Mouse (Mus musculus) heart, embryonic 15.5 days (tissue): Measurements from ENCODE around the gene Phf2. TPM values are rescaled to one million over a fixed set of nuclear protein-coding genes. Genes with fewer than 3 reads are reported as not detected.
A peak's percentile ranks its signal among the peaks of the same experiment; 100 is the strongest.

Experiments used
- ATAC-seq: fragments of 200-750 bp; cut with Nextera tagmentation; replicated peaks from 2 replicates; pipeline ENCODE4 v1.8.0; 2017; ENCODE audit warnings: low read depth, moderate TSS enrichment; ENCODE audit not compliant: insufficient number of reproducible peaks, insufficient read depth, low FRiP score
- H3K27ac ChIP-seq: fragments of 300-500 bp; sonication (generic); 2 replicates; pipeline ENCODE4 v1.5.1; 2015; ENCODE audit warnings: mild to moderate bottlenecking, inconsistent platforms
- H3K27me3 ChIP-seq: fragments of 300-500 bp; sonication (generic); 2 replicates; pipeline ENCODE4 v1.6.1; 2015; ENCODE audit warnings: inconsistent platforms
- H3K36me3 ChIP-seq: fragments of 300-500 bp; sonication (generic); 2 replicates; pipeline ENCODE4 v1.6.1; 2015; ENCODE audit warnings: mild to moderate bottlenecking, inconsistent platforms
- H3K4me1 ChIP-seq: fragments of 300-500 bp; sonication (generic); replicated peaks from 2 replicates; pipeline ENCODE4 v1.6.1; 2015; ENCODE audit warnings: inconsistent platforms
- H3K4me2 ChIP-seq: fragments of 300-500 bp; sonication (generic); 2 replicates; pipeline ENCODE4 v1.6.1; 2015; ENCODE audit warnings: inconsistent platforms, mild to moderate bottlenecking, moderate library complexity
- H3K4me3 ChIP-seq: fragments of 300-500 bp; sonication (generic); 2 replicates; pipeline ENCODE4 v1.5.1; 2015; ENCODE audit warnings: mild to moderate bottlenecking, inconsistent platforms
- H3K9ac ChIP-seq: fragments of 300-500 bp; sonication (generic); 2 replicates; pipeline ENCODE4 v1.6.1; 2015; ENCODE audit warnings: mild to moderate bottlenecking, inconsistent platforms
- H3K9me3 ChIP-seq: fragments of 300-500 bp; sonication (generic); replicated peaks from 2 replicates; pipeline ENCODE4 v1.6.1; 2016; ENCODE audit warnings: inconsistent platforms
- WGBS: fragments of 180-500 bp; shearing (Covaris S2); methylation state at CpG from one replicate; pipeline ENCODE4 v1.1.7; 2015; ENCODE audit warnings: mixed read lengths; 5-methylcytosine and 5-hydroxymethylcytosine counted together
- polyA plus RNA-seq: library from polyadenylated mRNA; unstranded; fragments of >200 nt; fragmentation: Nextera tagmentation; extraction: Ambion mirVana; gene quantifications from 2 replicates; pipeline ENCODE4 v1.2.1, GENCODE M21; 2015

Gene Phf2
- polyA plus RNA-seq, 1 experiment from 2014 or later: 3.4 TPM

DNA sequence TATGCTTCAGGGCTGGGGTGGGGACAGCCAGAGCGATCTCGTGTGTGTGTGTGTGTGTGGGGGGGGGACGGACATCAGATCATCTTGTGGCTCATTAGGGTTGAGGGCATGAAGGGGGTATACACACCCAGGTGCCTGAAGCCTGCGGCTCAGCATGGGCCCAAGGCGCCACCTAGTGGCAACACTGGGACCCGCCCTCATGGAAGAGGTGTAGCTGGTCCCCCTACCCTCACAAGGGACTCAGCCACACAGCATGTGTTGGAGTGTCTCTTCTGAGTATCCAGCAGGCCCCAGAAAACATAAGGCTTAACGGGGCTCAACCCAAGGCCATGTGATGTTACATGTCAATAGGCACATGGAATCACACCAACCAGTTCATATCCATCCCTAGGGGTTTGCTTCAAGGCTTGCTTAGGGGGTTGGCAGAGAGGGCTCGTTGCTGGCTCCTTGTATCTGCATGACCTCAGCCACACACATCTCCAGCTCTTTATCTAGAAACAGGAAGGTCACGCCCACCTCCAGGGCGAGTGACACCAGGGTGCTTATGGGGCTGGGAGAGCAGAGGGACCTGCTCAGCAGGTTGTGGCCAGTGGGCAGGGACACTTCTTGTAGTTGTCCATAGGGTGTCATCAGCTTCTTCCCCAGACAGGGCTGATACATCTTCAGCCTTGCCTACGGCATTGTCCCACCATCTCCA, 69.9 kb downstream of the Phf2 start:
- H3K9me3 ChIP-seq: no peaks in the 10 kb centered on the region
- H3K36me3 ChIP-seq: peaks cover 23% of the 10 kb centered on the region
- ATAC-seq: peak; percentile 61
- no peak overlapping the region for H3K9ac ChIP-seq
- H3K4me2 ChIP-seq: no peak overlapping the region
- H3K27me3 ChIP-seq: no peaks in the 10 kb centered on the region
- no peak overlapping the region for H3K27ac ChIP-seq
- no peak overlapping the region for H3K4me3 ChIP-seq
- WGBS: 21% methylated on average over 11 of the region's 11 CpGs
- peaks cover 6% of the 10 kb centered on the region; the same call in 1 of the 2 replicates for H3K4me1 ChIP-seq

DNA sequence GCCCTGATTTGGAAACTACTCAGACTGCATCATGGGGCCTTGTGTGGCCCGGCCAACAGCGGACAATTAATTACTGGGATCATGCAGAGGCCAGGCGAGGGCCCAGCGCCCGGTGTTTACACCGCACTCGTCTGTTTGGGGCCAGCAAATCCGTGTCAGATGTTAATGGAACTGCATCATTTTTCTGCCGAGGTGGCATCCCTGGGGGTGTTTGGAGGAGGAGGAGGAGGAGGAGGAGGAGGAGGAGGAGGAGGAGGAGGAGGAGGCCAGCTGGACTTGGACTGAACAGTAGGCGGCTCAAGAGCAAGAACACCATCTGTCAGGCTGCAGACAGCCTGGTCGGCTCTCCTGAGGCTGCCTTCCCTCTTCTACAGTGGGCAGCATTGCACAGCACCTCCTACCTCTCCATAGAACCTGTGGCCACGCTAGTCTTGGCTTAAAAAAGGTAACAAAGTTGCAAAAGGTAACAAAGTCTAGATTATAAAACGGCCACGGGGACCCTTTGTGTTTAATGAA, 72.6 kb downstream of the Phf2 start:
- Histone ChIP-seq H3K4me2 (no peak overlapping the region), H3K4me1 (peaks cover 6% of the 10 kb centered on the region; the same call in 1 of the 2 replicates), H3K36me3 (peaks cover 8% of the 10 kb centered on the region), H3K27ac (no peak overlapping the region), H3K4me3 (no peak overlapping the region), H3K9ac (no peak overlapping the region), H3K9me3 (no peaks in the 10 kb centered on the region), H3K27me3 (no peaks in the 10 kb centered on the region; the same call in 1 of the 2 replicates)
- 66% methylated on average over 14 of the region's 14 CpGs for WGBS
- no peak for ATAC-seq

DNA sequence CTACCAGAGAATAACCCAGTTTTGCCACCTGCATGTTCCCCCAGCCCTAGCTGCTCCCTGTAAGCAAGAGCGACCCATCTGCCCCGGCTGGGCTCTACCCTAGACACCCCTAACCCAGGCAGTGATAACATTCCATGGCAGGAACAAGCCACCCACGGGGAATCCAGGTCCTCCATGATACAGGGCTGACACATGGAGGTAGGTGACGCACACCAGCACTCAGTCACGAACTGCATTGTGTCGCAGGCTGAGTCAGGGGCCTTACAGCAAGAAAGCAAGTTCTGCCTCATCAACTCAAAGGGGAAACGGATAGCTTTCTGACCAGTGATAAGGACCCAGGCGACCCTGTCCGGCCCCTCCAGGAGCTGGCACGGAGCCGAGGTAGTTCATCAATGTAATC, 74.0 kb downstream of the Phf2 start:
- WGBS: 34% methylated on average over 11 of the region's 11 CpGs
- Histone ChIP-seq H3K27ac (no peak overlapping the region), H3K4me1 (peaks cover 6% of the 10 kb centered on the region; the same call in 1 of the 2 replicates), H3K4me3 (no peak overlapping the region), H3K27me3 (no peaks in the 10 kb centered on the region; the same call in 1 of the 2 replicates), H3K36me3 (no peaks in the 10 kb centered on the region), H3K9ac (no peak overlapping the region), H3K4me2 (no peak overlapping the region), H3K9me3 (no peaks in the 10 kb centered on the region)
- 0 out of 2 replicates have a peak, but pooled peaks have one; percentile 29 for ATAC-seq

DNA sequence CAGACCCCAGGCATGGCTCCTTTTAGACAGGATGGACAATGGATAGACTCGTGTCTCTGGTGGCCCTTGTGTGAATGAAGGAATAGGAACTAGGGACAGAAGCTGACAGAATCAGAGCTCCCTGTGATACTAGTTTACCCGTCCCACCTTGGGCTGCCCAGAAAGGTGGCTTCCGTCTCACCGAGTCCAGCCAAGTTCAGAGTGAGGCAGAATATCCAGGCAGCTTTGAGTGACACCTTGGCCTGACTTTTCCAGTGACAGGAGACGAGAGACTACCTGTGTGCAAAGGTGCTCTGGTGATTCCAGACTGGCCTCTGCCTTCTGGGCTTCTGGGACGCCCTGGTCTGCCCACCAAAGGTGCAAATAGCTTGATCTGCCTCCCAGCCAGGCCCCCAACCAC, 75.2 kb downstream of the Phf2 start:
- ATAC-seq: no peak
- H3K27ac ChIP-seq: no peak overlapping the region
- H3K4me2 ChIP-seq: no peak overlapping the region
- no peaks in the 10 kb centered on the region for H3K36me3 ChIP-seq
- no peak overlapping the region for H3K9ac ChIP-seq
- 85% methylated on average over 6 of the region's 6 CpGs for WGBS
- H3K4me3 ChIP-seq: no peak overlapping the region
- H3K27me3 ChIP-seq: no peaks in the 10 kb centered on the region; the same call in 1 of the 2 replicates
- peaks cover 6% of the 10 kb centered on the region; the same call in 1 of the 2 replicates for H3K4me1 ChIP-seq
- no peaks in the 10 kb centered on the region for H3K9me3 ChIP-seq

DNA sequence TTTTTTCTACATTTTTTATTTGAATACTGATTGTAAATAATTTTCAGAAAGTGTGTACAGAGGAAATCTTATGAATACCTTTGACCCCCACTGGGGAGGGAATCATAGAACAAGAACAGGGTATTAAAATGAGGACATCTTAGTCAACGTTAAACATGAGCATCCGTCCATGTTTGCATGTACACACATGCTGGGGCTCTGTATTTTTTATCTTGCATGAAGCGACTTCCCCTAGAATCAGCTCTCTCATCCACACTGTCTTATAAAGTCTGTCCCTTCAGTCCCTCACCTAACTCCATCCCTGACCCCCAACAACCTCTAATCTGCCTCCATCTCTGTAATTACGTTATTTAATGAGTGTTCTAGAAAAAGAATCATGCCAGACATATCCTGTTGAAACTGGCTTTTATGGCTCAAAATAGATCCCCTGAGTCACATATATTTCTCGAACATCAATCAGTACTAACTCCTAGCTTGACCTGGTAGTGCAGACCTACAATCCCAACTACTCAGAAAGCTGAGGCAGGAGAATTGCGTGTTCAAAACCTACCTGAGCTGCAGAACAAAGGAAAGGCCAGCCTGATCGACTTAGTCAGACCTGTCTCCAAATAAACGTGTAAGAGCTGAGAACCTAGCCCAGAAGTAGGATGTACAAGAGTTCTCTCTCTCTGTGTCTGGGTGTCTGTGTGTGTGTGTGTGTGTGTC, 86.2 kb downstream of the Phf2 start:
- 75% methylated on average over 8 of the region's 8 CpGs for WGBS

DNA sequence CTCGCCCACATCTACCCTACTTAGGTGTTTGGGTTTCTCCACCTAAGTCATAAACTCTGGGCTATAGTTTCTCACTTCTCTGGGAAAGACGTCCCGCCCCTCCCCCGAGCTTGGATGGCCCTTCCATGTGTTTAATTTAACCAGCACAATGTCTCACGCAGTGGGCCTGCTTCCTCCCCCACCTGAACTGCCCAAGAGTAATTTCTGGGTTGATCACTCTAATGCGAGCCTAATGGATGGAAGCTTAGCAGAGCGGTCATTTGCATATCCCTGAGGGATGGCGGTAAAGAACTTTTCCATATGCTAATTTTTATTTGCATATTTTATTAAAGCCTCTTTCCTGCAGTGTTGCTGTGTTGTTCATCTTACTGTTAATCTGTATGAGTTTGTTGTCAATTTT, 86.8 kb downstream of the Phf2 start:
- peaks cover 7% of the 10 kb centered on the region for H3K4me1 ChIP-seq
- H3K4me2 ChIP-seq: no peak overlapping the region
- peaks cover 7% of the 10 kb centered on the region; the same call in 1 of the 2 replicates for H3K27me3 ChIP-seq
- H3K27ac ChIP-seq: no peak overlapping the region
- H3K9me3 ChIP-seq: no peaks in the 10 kb centered on the region
- no peak overlapping the region for H3K4me3 ChIP-seq
- no peak overlapping the region for H3K9ac ChIP-seq
- no peaks in the 10 kb centered on the region for H3K36me3 ChIP-seq
- ATAC-seq: no peak
- 63% methylated on average over 8 of the region's 8 CpGs for WGBS

More for the DNA sequence above, 86.2 kb downstream of the Phf2 start:
- Histone ChIP-seq H3K9ac (no peak overlapping the region), H3K27ac (no peak overlapping the region), H3K4me1 (peaks cover 7% of the 10 kb centered on the region), H3K27me3 (peaks cover 7% of the 10 kb centered on the region; the same call in 1 of the 2 replicates), H3K36me3 (no peaks in the 10 kb centered on the region), H3K4me2 (no peak overlapping the region), H3K4me3 (no peak overlapping the region), H3K9me3 (no peaks in the 10 kb centered on the region)
- no peak for ATAC-seq

DNA sequence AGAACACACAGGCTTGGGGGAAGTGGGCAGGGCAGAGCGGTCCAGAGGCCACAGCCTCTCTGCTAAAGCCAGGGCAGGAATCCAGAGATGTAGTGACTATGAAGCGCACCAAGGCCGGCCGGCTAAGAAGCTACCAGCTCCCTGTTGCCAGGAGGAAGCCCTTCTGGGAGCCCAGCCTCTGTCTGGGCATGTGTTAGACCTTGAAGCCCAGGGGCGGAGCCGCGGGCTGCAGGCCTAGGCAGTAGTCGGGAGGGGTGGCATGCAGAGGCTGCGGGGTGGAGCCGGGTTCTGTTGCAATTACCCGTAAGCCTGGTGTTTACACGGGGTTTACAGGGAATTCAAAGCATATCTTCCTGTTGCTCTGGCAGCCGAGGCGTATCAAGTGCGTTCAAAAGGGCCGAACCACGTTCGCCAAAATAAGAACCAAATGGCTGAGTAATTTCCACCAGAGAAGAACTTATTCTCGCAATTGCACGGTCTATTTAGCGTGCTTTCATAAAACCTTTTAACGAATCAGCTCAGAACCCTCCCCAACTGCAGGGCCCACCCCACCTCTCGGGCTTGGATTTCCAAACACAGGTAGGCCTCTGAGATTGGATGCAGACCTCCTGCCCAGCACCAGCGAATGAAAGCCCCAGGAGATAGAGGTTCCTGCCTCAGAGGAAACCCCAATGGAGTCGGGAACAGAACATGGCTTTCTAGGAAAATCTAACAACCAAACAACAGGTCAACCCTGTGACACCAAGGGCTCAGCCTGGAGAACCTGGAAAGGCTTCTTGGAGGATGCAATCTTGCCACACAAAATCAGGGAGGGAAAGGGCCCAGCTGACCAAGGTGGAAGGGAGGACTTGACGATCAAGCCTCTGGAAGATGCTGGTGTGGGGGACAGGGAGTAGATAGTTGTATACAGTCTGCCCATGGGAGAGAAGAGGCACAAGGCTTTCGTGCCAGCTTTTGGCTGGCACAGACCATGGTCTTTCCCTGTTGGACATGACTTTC, 87.9 kb downstream of the Phf2 start:
- Histone ChIP-seq H3K36me3 (no peaks in the 10 kb centered on the region), H3K27me3 (peaks cover 7% of the 10 kb centered on the region; the same call in 1 of the 2 replicates), H3K9ac (no peak overlapping the region), H3K9me3 (no peaks in the 10 kb centered on the region), H3K27ac (no peak overlapping the region), H3K4me1 (peaks cover 7% of the 10 kb centered on the region), H3K4me3 (no peak overlapping the region), H3K4me2 (peak overlapping the region; percentile 21; the same call in 1 of the 2 replicates)
- ATAC-seq: no peak
- WGBS: 48% methylated on average over 27 of the region's 27 CpGs

DNA sequence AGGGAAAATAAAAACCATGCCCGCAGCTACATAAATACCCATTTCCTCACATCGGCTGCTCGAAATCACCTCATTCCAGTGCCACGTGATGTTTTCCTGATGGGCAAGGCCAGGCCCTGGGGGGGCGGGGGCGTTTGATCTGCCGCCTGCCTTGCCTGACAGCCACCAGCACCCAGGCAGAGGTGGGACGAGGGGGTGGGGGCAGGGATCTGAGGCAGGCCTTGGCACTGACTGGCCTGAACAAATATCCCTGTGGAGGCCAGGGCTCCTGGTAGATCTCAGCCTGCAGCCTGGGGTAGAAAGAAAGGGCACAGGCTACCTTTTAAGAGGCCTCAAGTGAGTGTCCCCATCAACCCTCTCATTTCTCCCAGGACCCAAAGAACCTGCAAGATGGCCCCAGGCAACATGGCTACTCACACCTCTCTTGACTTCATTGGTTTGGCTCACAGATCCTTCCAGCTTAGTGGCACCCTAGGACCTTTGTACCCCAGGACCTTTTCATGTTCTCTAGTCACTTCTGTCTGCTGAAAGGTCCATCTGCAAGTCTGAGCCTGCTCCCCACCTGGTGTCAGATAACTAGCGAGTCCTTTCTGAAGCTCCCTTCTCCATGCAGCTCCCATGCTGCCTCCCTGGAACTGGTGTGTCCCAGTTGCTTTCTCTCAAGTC, 90.4 kb downstream of the Phf2 start:
- 51% methylated on average over 9 of the region's 9 CpGs for WGBS
- H3K36me3 ChIP-seq: no peaks in the 10 kb centered on the region
- H3K9me3 ChIP-seq: no peaks in the 10 kb centered on the region
- H3K4me3 ChIP-seq: no peak overlapping the region
- H3K9ac ChIP-seq: no peak overlapping the region
- peak overlapping the region; percentile 41; the same call in 1 of the 2 replicates for H3K27ac ChIP-seq
- H3K4me2 ChIP-seq: no peak overlapping the region
- ATAC-seq: no peak
- peaks cover 7% of the 10 kb centered on the region; the same call in 1 of the 2 replicates for H3K27me3 ChIP-seq
- H3K4me1 ChIP-seq: peaks cover 7% of the 10 kb centered on the region

DNA sequence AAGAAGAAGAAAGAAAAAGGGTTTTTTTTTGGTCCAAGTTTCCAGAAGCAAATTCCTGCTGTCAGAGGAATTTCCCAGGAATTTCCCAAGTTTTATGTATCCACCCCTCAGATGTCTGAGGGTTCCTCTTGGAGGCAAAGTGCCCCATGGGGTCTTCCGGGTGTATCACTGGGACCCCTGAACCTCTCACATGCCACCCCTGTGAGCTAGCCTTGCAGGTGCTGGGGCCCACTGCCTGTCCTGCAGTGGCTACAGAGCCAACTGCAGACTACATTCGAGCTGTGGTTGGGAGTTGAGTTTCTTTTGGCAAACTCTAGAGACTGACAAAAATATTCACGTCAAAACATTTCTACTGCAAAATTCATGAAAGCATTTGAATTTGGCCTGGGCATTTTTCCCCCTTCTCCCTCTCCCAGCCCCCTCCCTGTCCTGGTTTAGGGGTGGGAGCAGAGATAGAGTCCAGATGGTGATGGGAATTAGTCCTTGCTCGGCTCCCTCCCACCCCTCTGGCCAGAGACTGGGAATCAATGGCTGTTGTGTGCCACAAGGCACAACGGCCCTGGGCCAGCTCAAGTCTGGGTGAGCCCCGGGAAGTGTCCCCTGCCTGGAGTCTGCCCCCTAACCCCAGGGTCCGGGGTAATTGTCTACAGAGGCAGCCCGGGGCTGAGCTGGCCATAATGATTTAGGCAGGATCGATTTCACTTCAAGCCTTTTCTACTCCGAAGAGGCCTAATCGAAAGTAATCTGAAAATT, 91.2 kb downstream of the Phf2 start:
- no peak for ATAC-seq

DNA sequence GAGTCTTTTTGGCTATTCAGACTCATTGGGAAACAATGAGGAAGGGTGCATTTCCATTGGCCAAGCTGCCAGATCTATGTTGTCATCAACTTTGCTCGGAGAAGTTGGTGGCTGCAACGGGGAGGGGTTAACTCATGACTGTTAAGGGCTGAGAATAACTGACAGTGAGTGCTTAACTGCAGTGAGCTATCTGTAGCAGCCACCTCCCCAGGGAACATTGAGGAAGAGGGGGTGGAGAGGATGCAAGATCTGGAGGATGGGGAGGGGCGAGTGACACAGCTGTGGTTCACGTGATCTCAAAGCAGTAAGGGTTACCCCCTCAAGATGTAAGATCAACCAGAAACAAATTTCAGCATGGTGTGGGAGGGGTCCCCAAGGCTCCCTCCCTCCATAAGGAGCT, 92.8 kb downstream of the Phf2 start:
- H3K27me3 ChIP-seq: peaks cover 7% of the 10 kb centered on the region; the same call in 1 of the 2 replicates
- WGBS: 34% methylated on average over 4 of the region's 4 CpGs
- no peaks in the 10 kb centered on the region for H3K36me3 ChIP-seq
- no peak for ATAC-seq
- H3K27ac ChIP-seq: no peak overlapping the region
- H3K4me1 ChIP-seq: peaks cover 9% of the 10 kb centered on the region
- H3K4me2 ChIP-seq: no peak overlapping the region
- no peaks in the 10 kb centered on the region for H3K9me3 ChIP-seq
- H3K4me3 ChIP-seq: no peak overlapping the region
- no peak overlapping the region for H3K9ac ChIP-seq

More for the DNA sequence above, 91.2 kb downstream of the Phf2 start:
- no peaks in the 10 kb centered on the region for H3K36me3 ChIP-seq
- no peak overlapping the region for H3K9ac ChIP-seq
- H3K4me3 ChIP-seq: no peak overlapping the region
- H3K4me2 ChIP-seq: no peak overlapping the region
- H3K9me3 ChIP-seq: no peaks in the 10 kb centered on the region
- H3K27ac ChIP-seq: peak overlapping the region; percentile 41; the same call in 1 of the 2 replicates
- WGBS: 39% methylated on average over 11 of the region's 11 CpGs
- peaks cover 7% of the 10 kb centered on the region for H3K4me1 ChIP-seq
- H3K27me3 ChIP-seq: peaks cover 7% of the 10 kb centered on the region; the same call in 1 of the 2 replicates
